Mouse (Mus musculus): ENCODE measurements around the gene Larp6.

DNA sequence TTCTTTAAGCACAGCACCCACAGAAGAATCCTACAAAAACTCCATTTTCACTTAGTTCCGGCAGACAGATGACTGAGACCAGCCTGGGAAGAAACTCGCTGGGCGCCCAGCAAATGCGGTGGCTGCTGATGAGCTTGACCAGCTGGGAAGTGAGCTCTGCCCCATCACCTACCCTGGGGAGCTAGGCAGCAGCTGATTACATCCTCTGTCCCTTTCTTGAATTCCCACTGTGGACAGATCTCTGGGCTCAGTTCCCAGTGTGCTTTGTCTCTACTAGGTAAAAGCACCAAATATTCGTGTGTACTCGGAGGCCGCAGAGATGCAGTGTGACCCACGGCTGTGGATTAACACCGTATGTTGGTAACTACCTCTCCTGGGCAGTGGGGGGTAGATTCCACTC, 55.6 kb downstream of the Larp6 start:
- TF ChIP-seq POLR2A (IDR thresholded peaks at IDR 0.05; ENCODE audit: insufficient read depth, low read length) (no peak), CTCF (IDR thresholded peaks at IDR 0.05; ENCODE audit: low read depth, low read length) (no peak), EP300 (IDR thresholded peaks at IDR 0.05; ENCODE audit: insufficient read depth, low read depth, low read length) (no peak)
